Mouse (Mus musculus): ENCODE measurements around the gene Phldb3.

GRCm38 (mm10) chr7:24564607-24565265 lies 45.8 kb upstream of the Phldb3 start:
- TF ChIP-seq CTCF (IDR thresholded peaks at IDR 0.05; ENCODE audit: extremely low read depth, insufficient read length, insufficient replicate concordance, low read depth, low read length), result peak; percentile 87
- TF ChIP-seq POLR2A (IDR thresholded peaks at IDR 0.05; ENCODE audit: low read depth, low read length), result no peak
